Mouse (Mus musculus): ENCODE measurements around the gene Dhx35. TPM values are rescaled to one million over a fixed set of nuclear protein-coding genes. Genes with fewer than 3 reads are reported as not detected.

Dhx35 gene
- polyA plus RNA-seq, 1 experiment from 2014 or later, result 13.6 TPM

GRCm38 (mm10) chr2:158774886-158775285 lies 19.7 kb upstream of the Dhx35 start:
- Histone ChIP-seq H3K9ac (no peak overlapping the region), H3K4me2 (replicated peaks) (no peak overlapping the region), H3K4me1 (replicated peaks) (peaks cover 49% of the 10 kb centered on the region), H3K36me3 (0 out of 2 replicates have a peak, but pooled peaks cover under 1% of the 10 kb centered on the region), H3K27me3 (replicated peaks) (no peaks in the 10 kb centered on the region), H3K4me3 (replicated peaks) (no peak overlapping the region), H3K9me3 (no peaks in the 10 kb centered on the region), H3K27ac (no peak overlapping the region)
- ATAC-seq, result no peak
- 71% methylated on average over 8 of the region's 8 CpGs for WGBS

- WGBS, result 87% methylated on average over 4 of the region's 4 CpGs
- peaks cover 4% of the 10 kb centered on the region; the same call in 1 of the 2 replicates for H3K36me3 ChIP-seq
- no peak overlapping the region for H3K9ac ChIP-seq
- H3K9me3 ChIP-seq, result no peaks in the 10 kb centered on the region
- H3K27me3 ChIP-seq (replicated peaks), result no peaks in the 10 kb centered on the region
- ATAC-seq, result no peak
- H3K4me1 ChIP-seq (replicated peaks), result peaks cover 33% of the 10 kb centered on the region
- H3K4me3 ChIP-seq (replicated peaks), result no peak overlapping the region
- H3K4me2 ChIP-seq (replicated peaks), result no peak overlapping the region
- H3K27ac ChIP-seq, result peak overlapping the region; percentile 9; the same call in 1 of the 2 replicates
Measured at GRCm38 (mm10) chr2:158776716-158777115, 17.9 kb upstream of the Dhx35 start.

GRCm38 (mm10) chr2:158777490-158777889 lies 17.1 kb upstream of the Dhx35 start:
- no peak overlapping the region for H3K4me2 ChIP-seq (replicated peaks)
- H3K4me1 ChIP-seq (replicated peaks), result peaks cover 28% of the 10 kb centered on the region
- H3K4me3 ChIP-seq (replicated peaks), result no peak overlapping the region
- H3K9me3 ChIP-seq, result no peaks in the 10 kb centered on the region
- WGBS, result 26% methylated on average over 6 of the region's 6 CpGs
- peaks cover 4% of the 10 kb centered on the region; the same call in 1 of the 2 replicates for H3K36me3 ChIP-seq
- peak; percentile 77 for ATAC-seq
- H3K27ac ChIP-seq, result 0 out of 2 replicates have a peak overlapping the region, but pooled peaks have one; percentile 17
- no peak overlapping the region for H3K9ac ChIP-seq
- H3K27me3 ChIP-seq (replicated peaks), result no peaks in the 10 kb centered on the region

GRCm38 (mm10) chr2:158778349-158778748 lies 16.3 kb upstream of the Dhx35 start:
- Histone ChIP-seq H3K9me3 (no peaks in the 10 kb centered on the region), H3K27me3 (replicated peaks) (no peaks in the 10 kb centered on the region), H3K4me1 (replicated peaks) (peaks cover 28% of the 10 kb centered on the region), H3K27ac (no peak overlapping the region), H3K9ac (no peak overlapping the region), H3K36me3 (peaks cover 11% of the 10 kb centered on the region), H3K4me3 (replicated peaks) (no peak overlapping the region), H3K4me2 (replicated peaks) (no peak overlapping the region)
- no peak for ATAC-seq
- WGBS, result 50% methylated on average over 7 of the region's 7 CpGs

- H3K4me3 ChIP-seq (replicated peaks), result no peak overlapping the region
- H3K9ac ChIP-seq, result no peak overlapping the region
- H3K4me1 ChIP-seq (replicated peaks), result peaks cover 21% of the 10 kb centered on the region
- WGBS, result 85% methylated on average over 7 of the region's 7 CpGs
- no peak for ATAC-seq
- no peak overlapping the region for H3K4me2 ChIP-seq (replicated peaks)
- peaks cover 26% of the 10 kb centered on the region for H3K36me3 ChIP-seq
- no peaks in the 10 kb centered on the region for H3K27me3 ChIP-seq (replicated peaks)
- no peak overlapping the region for H3K27ac ChIP-seq
- H3K9me3 ChIP-seq, result no peaks in the 10 kb centered on the region
Measured at GRCm38 (mm10) chr2:158781126-158781525, 13.5 kb upstream of the Dhx35 start.

GRCm38 (mm10) chr2:158786927-158787795 lies 7.4 kb upstream of the Dhx35 start:
- Histone ChIP-seq H3K4me2 (replicated peaks) (no peak overlapping the region), H3K27ac (no peak overlapping the region)
- 77% methylated on average over 14 of the region's 14 CpGs for WGBS

GRCm38 (mm10) chr2:158795043-158795442 lies 436 bp downstream of the Dhx35 start:
- WGBS, result 6% methylated on average over 15 of the region's 15 CpGs
- H3K9me3 ChIP-seq, result no peaks in the 10 kb centered on the region
- H3K9ac ChIP-seq, result peak overlapping the region; percentile 66
- ATAC-seq, result no peak
- H3K27ac ChIP-seq, result peak overlapping the region; percentile 66
- no peaks in the 10 kb centered on the region for H3K27me3 ChIP-seq (replicated peaks)
- H3K4me1 ChIP-seq (replicated peaks), result peaks cover 9% of the 10 kb centered on the region
- peak overlapping the region; percentile 64 for H3K4me3 ChIP-seq (replicated peaks)
- H3K4me2 ChIP-seq (replicated peaks), result peak overlapping the region; percentile 75
- H3K36me3 ChIP-seq, result no peaks in the 10 kb centered on the region; the same call in 1 of the 2 replicates

More at GRCm38 (mm10) chr2:158786927-158787795, 7.4 kb upstream of the Dhx35 start:
- ATAC-seq, result no peak
- Histone ChIP-seq H3K9ac (no peak overlapping the region), H3K9me3 (no peaks in the 10 kb centered on the region), H3K4me1 (replicated peaks) (no peaks in the 10 kb centered on the region), H3K27me3 (replicated peaks) (no peaks in the 10 kb centered on the region), H3K36me3 (peaks cover 22% of the 10 kb centered on the region), H3K4me3 (replicated peaks) (no peak overlapping the region)

GRCm38 (mm10) chr2:158795875-158796274 lies 1.3 kb downstream of the Dhx35 start:
- H3K27me3 ChIP-seq (replicated peaks), result no peaks in the 10 kb centered on the region
- H3K9me3 ChIP-seq, result no peaks in the 10 kb centered on the region
- 89% methylated on average over 2 of the region's 2 CpGs for WGBS
- no peak overlapping the region for H3K4me2 ChIP-seq (replicated peaks)
- no peak overlapping the region for H3K4me3 ChIP-seq (replicated peaks)
- no peak overlapping the region for H3K9ac ChIP-seq
- peaks cover 3% of the 10 kb centered on the region; the same call in 1 of the 2 replicates for H3K36me3 ChIP-seq
- peaks cover 9% of the 10 kb centered on the region for H3K4me1 ChIP-seq (replicated peaks)
- H3K27ac ChIP-seq, result no peak overlapping the region
- ATAC-seq, result no peak

- Histone ChIP-seq H3K27me3 (replicated peaks) (no peaks in the 10 kb centered on the region), H3K27ac (no peak overlapping the region), H3K9ac (no peak overlapping the region), H3K4me3 (replicated peaks) (no peak overlapping the region), H3K4me2 (replicated peaks) (no peak overlapping the region), H3K4me1 (replicated peaks) (0 out of 2 replicates have a peak, but pooled peaks cover 3% of the 10 kb centered on the region), H3K9me3 (no peaks in the 10 kb centered on the region), H3K36me3 (peaks cover 7% of the 10 kb centered on the region; the same call in 1 of the 2 replicates)
- ATAC-seq, result no peak
- WGBS, result 65% methylated on average over 4 of the region's 4 CpGs
Measured at GRCm38 (mm10) chr2:158799328-158799727, 4.7 kb downstream of the Dhx35 start.

GRCm38 (mm10) chr2:158800788-158801187 lies 6.2 kb downstream of the Dhx35 start:
- WGBS, result 96% methylated on average over 8 of the region's 8 CpGs
- no peaks in the 10 kb centered on the region for H3K4me1 ChIP-seq (replicated peaks)
- no peak overlapping the region for H3K4me3 ChIP-seq (replicated peaks)
- H3K27me3 ChIP-seq (replicated peaks), result no peaks in the 10 kb centered on the region
- no peaks in the 10 kb centered on the region for H3K9me3 ChIP-seq
- peaks cover 10% of the 10 kb centered on the region; the same call in 1 of the 2 replicates for H3K36me3 ChIP-seq
- ATAC-seq, result no peak
- H3K4me2 ChIP-seq (replicated peaks), result no peak overlapping the region
- no peak overlapping the region for H3K9ac ChIP-seq
- no peak overlapping the region for H3K27ac ChIP-seq

GRCm38 (mm10) chr2:158803575-158803974 lies 9.0 kb downstream of the Dhx35 start:
- 74% methylated on average over 8 of the region's 8 CpGs for WGBS
- Histone ChIP-seq H3K4me2 (replicated peaks) (no peak overlapping the region), H3K9ac (no peak overlapping the region), H3K4me3 (replicated peaks) (no peak overlapping the region), H3K36me3 (peaks cover 10% of the 10 kb centered on the region; the same call in 1 of the 2 replicates), H3K27ac (no peak overlapping the region), H3K9me3 (no peaks in the 10 kb centered on the region), H3K4me1 (replicated peaks) (no peaks in the 10 kb centered on the region), H3K27me3 (replicated peaks) (no peaks in the 10 kb centered on the region)
- peak; percentile 80 for ATAC-seq

GRCm38 (mm10) chr2:158815686-158816085 lies 21.1 kb downstream of the Dhx35 start:
- H3K9me3 ChIP-seq, result no peaks in the 10 kb centered on the region
- H3K36me3 ChIP-seq, result peaks cover 10% of the 10 kb centered on the region
- no peak overlapping the region for H3K27ac ChIP-seq
- H3K4me3 ChIP-seq (replicated peaks), result no peak overlapping the region
- H3K9ac ChIP-seq, result no peak overlapping the region
- no peak for ATAC-seq
- H3K4me2 ChIP-seq (replicated peaks), result no peak overlapping the region
- H3K27me3 ChIP-seq (replicated peaks), result no peaks in the 10 kb centered on the region
- H3K4me1 ChIP-seq (replicated peaks), result no peaks in the 10 kb centered on the region

Data from intestine, embryonic 15.5 days (tissue).